Mouse (Mus musculus) testis, adult 2 months (tissue): Measurements from ENCODE around the gene Macf1. TPM values are rescaled to one million over a fixed set of nuclear protein-coding genes. Genes with fewer than 3 reads are reported as not detected.

Experiments used
- H3K27ac ChIP-seq: fragments of 200-500 bp; 2 replicates; pipeline ENCODE4 v1.5.1; 2012; ENCODE audit warnings: low read depth, low read length; ENCODE audit not compliant: control insufficient read depth, insufficient read depth
- H3K27me3 ChIP-seq: fragments of 200-500 bp; 2 replicates; pipeline ENCODE4 v1.6.1; 2012; ENCODE audit warnings: mild to moderate bottlenecking, low read length, moderate library complexity; ENCODE audit not compliant: control insufficient read depth, insufficient read depth
- H3K36me3 ChIP-seq: fragments of 200-500 bp; 2 replicates; pipeline ENCODE4 v1.6.1; 2012; ENCODE audit warnings: mild to moderate bottlenecking, low read length; ENCODE audit not compliant: control insufficient read depth, insufficient read depth
- H3K4me1 ChIP-seq: fragments of 200-500 bp; 2 replicates; pipeline ENCODE4 v1.6.1; 2012; ENCODE audit warnings: low read length; ENCODE audit not compliant: control insufficient read depth, insufficient read depth
- H3K4me3 ChIP-seq: fragments of 200-500 bp; 2 replicates; pipeline ENCODE4 v1.5.1; 2012; ENCODE audit warnings: low read depth, mild to moderate bottlenecking, low read length, moderate library complexity, mixed read lengths; ENCODE audit not compliant: control insufficient read depth
- CTCF ChIP-seq: fragments of 200-500 bp; IDR thresholded peaks from 2 replicates; pipeline ENCODE4 v1.5.1; 2012; ENCODE audit warnings: low read depth, mild to moderate bottlenecking, inconsistent platforms, low read length, moderate library complexity; ENCODE audit not compliant: control insufficient read depth, insufficient read depth, insufficient replicate concordance
- POLR2A ChIP-seq: fragments of 200-500 bp; IDR thresholded peaks from 2 replicates; pipeline ENCODE4 v1.6.1; 2012; ENCODE audit warnings: low read depth, mild to moderate bottlenecking, inconsistent platforms, low read length, moderate library complexity; ENCODE audit not compliant: control insufficient read depth
- polyA plus RNA-seq: library from polyadenylated mRNA; depleted of rRNA; stranded (reverse); fragments of >200 nt; gene quantifications from 2 replicates; pipeline ENCODE4 v1.2.3, GENCODE M21; 2012

Gene Macf1
- polyA plus RNA-seq, 1 experiment, result 24.4 TPM

DNA sequence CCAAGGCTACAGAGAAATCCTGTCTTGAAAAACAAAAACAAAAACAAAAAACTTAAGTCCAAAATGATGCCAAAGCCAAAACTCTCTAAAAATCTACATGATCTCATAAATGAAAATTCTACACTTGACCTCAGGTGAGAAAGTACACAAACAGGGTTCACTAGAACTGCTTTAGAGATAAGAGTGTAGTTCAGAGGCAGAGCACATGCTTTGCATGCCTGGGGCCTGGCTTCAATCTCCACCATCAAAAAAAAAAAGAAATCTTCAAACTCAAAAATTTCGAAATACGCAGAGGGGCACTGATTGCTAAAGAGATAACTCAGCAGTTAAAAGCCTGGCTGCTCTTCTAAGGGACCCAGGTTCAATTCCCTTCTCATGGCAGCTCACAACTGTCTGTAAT is 37.1 kb downstream of the Macf1 start:
- Histone ChIP-seq H3K4me3 (no peak overlapping the region), H3K36me3 (no peaks in the 10 kb centered on the region), H3K27me3 (no peaks in the 10 kb centered on the region), H3K27ac (no peak overlapping the region), H3K4me1 (no peaks in the 10 kb centered on the region)
- no peak for TF ChIP-seq CTCF
- no peak for TF ChIP-seq POLR2A

DNA sequence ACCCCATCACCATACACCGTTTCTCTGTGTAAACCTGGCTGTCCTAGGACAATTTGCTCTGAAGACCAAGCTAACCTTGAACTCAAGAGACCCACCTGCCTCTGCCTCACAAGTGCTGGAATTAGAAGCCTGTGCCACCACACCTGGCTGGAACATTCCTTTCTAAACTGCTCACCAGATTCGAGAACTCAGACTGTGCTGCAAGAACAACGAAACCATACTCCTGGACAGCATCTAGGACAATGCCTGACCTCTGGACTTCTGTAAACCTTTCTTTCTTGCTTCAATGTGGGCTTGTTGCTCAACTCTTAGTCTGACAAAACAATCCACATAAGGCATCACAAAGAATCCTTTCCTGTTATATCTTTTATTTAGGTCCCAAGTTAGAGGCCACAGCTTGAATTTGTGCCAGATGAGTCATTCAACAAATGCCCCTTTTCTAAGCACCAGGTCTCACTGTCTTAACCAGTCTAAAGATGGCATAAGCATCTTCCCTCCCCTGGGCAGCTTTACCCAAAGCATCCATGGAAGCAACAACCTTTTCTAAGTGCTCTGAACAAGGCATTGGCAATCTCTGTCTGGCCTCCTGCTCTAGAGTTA is 38.8 kb downstream of the Macf1 start:
- H3K27me3 ChIP-seq, result no peaks in the 10 kb centered on the region
- H3K4me3 ChIP-seq, result no peak overlapping the region
- H3K4me1 ChIP-seq, result no peaks in the 10 kb centered on the region
- H3K27ac ChIP-seq, result no peak overlapping the region
- H3K36me3 ChIP-seq, result no peaks in the 10 kb centered on the region
- TF ChIP-seq CTCF, result no peak
- no peak for TF ChIP-seq POLR2A

DNA sequence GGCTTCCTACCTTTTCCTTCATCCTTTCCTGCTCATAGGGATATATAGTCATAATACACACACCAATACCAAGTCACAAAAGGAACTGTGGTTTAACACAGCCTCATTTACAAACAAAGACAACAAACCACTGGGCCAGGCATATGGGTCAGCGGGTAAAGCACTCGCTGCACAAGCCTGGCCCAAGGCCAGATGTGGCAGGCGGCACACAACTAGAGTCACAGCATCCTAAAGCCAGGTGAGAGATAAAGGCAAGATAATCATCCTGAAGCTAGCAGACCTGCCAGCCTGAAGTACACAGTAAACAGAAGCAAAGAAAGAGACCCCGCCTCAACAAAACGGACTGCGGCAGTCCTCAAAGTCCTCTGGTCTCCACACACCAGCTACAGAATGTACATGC is 40.6 kb downstream of the Macf1 start:
- H3K4me1 ChIP-seq, result no peaks in the 10 kb centered on the region
- no peak overlapping the region for H3K4me3 ChIP-seq
- no peaks in the 10 kb centered on the region for H3K27me3 ChIP-seq
- H3K36me3 ChIP-seq, result no peaks in the 10 kb centered on the region
- TF ChIP-seq CTCF (no peak), POLR2A (no peak)
- H3K27ac ChIP-seq, result no peak overlapping the region

DNA sequence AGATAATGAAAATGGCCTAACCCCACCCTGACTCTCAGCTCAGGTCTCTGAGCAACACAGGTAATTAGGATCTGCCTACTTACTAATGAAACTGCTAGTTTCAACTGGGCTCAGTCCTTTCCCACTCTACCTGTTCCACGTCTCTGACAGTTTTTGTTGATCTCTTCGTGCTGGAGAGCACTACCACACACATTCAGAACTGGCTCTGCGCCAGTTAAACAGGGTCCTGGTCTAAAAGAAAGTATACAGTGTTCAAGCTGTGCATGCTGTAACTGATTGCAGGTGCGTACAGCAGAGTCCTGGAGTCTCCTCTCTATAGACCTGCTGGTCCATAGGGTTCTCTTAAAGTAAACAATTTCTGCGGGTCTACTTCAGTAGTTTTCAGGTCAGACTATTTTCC is 41.3 kb downstream of the Macf1 start:
- H3K27ac ChIP-seq, result no peak overlapping the region
- no peaks in the 10 kb centered on the region for H3K36me3 ChIP-seq
- H3K4me3 ChIP-seq, result no peak overlapping the region
- no peak for TF ChIP-seq CTCF
- no peak for TF ChIP-seq POLR2A
- no peaks in the 10 kb centered on the region for H3K27me3 ChIP-seq
- H3K4me1 ChIP-seq, result no peaks in the 10 kb centered on the region

DNA sequence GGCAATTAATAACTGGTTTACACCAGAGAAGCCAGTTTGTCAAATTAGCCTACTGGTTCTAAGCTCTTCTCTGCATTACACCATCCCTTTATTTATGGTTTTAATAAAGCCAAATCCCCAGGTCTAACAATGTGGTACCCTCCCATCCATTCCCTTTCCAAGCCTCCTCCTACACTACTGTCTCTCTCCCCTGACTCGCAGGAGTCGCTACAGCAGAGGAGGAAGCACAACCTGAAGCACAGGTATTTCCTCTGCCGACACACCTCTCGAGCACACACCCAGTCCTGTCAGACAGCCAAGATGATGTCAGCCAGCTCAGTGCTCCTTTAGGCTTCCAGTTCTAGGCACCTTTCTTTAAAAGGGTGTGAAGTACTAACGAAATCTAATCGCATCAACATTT is 47.0 kb downstream of the Macf1 start:
- no peaks in the 10 kb centered on the region; the same call in 1 of the 2 replicates for H3K4me1 ChIP-seq
- H3K27ac ChIP-seq, result no peak overlapping the region
- no peak overlapping the region for H3K4me3 ChIP-seq
- no peaks in the 10 kb centered on the region for H3K27me3 ChIP-seq
- no peak for TF ChIP-seq CTCF
- no peak for TF ChIP-seq POLR2A
- H3K36me3 ChIP-seq, result no peaks in the 10 kb centered on the region

DNA sequence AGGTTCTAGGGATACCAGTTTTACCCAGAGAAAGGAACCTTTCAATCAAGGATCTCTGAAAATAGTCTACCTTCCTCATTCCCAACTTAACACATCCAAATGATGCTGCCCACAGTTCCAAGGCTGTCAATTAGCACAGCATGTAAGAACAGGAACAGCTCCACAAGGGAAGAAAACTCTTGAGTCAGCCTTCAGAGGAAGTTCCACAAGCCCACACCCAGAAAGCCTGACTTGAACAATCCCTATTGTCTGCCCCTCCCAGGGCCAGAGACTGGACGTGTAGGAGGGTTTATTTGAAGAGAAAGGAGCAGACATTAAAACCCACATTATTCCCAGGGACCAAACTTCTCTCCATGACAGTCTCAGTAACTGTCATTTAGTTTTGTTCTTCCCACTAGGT is 48.7 kb downstream of the Macf1 start:
- TF ChIP-seq POLR2A (no peak), CTCF (no peak)
- Histone ChIP-seq H3K36me3 (no peaks in the 10 kb centered on the region), H3K4me1 (no peaks in the 10 kb centered on the region; the same call in 1 of the 2 replicates), H3K27ac (no peak overlapping the region), H3K4me3 (no peak overlapping the region), H3K27me3 (no peaks in the 10 kb centered on the region)

DNA sequence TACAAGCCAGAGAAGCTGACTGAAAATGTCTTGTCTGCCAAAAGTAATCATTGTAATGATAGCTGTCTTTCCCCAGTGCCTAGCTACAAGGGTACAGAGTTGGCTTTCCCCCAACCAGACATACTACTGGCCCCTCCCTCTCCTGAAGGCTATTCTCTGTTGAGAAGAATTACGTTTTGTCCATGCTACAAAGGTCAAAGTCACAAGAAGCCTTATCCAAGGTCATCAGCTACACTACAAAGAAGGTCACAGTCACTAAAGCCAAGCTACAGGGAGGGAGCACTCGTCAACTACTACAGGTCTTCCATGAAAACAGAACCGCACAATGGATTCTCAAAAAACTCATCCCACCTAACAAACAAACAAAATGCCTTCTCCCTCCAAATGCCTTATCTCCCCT is 49.7 kb downstream of the Macf1 start:
- Histone ChIP-seq H3K4me1 (no peaks in the 10 kb centered on the region; the same call in 1 of the 2 replicates), H3K36me3 (no peaks in the 10 kb centered on the region), H3K27ac (no peak overlapping the region), H3K4me3 (no peak overlapping the region), H3K27me3 (no peaks in the 10 kb centered on the region)
- TF ChIP-seq POLR2A (no peak), CTCF (no peak)
